Mouse (Mus musculus) stomach, embryonic 15.5 days (tissue): ENCODE results near the gene 1700013H16Rik. TPM values are rescaled to one million over a fixed set of nuclear protein-coding genes. Genes with fewer than 3 reads are reported as not detected.
"Not testable (repeated sequence)": the region's sequence is repeated elsewhere in the genome, so short reads cannot be mapped to it uniquely, and the experiment has no call there.

Experiments used
- ATAC-seq: fragments of 200-750 bp; cut with Nextera tagmentation; 2 replicates; pipeline ENCODE4 v1.8.0; 2017; ENCODE audit warnings: low read depth, moderate number of reproducible peaks, moderate TSS enrichment; ENCODE audit not compliant: insufficient read depth, low FRiP score
- H3K27ac ChIP-seq: fragments of 300-500 bp; sonication (generic); 2 replicates; pipeline ENCODE4 v1.5.1; 2015; ENCODE audit warnings: mild to moderate bottlenecking, inconsistent platforms
- H3K27me3 ChIP-seq: fragments of 300-500 bp; sonication (generic); replicated peaks from 2 replicates; pipeline ENCODE4 v1.6.1; 2015; ENCODE audit warnings: inconsistent platforms
- H3K36me3 ChIP-seq: fragments of 300-500 bp; sonication (generic); 2 replicates; pipeline ENCODE4 v1.6.1; 2015; ENCODE audit warnings: inconsistent platforms
- H3K4me1 ChIP-seq: fragments of 300-500 bp; sonication (generic); 2 replicates; pipeline ENCODE4 v1.6.1; 2015; ENCODE audit warnings: inconsistent platforms
- H3K4me2 ChIP-seq: fragments of 300-500 bp; sonication (generic); 2 replicates; pipeline ENCODE4 v1.6.1; 2015; ENCODE audit warnings: mild to moderate bottlenecking, inconsistent platforms
- H3K4me3 ChIP-seq: fragments of 300-500 bp; sonication (generic); replicated peaks from 2 replicates; pipeline ENCODE4 v1.5.1; 2015; ENCODE audit warnings: inconsistent platforms
- H3K9ac ChIP-seq: fragments of 300-500 bp; sonication (generic); 2 replicates; pipeline ENCODE4 v1.6.1; 2015; ENCODE audit warnings: inconsistent platforms
- H3K9me3 ChIP-seq: fragments of 300-500 bp; sonication (generic); 2 replicates; pipeline ENCODE4 v1.6.1; 2016; ENCODE audit warnings: inconsistent platforms
- WGBS: fragments of 180-500 bp; shearing (Covaris S2); methylation state at CpG from one replicate; pipeline ENCODE4 v1.1.7; 2015; 5-methylcytosine and 5-hydroxymethylcytosine counted together
- polyA plus RNA-seq: library from polyadenylated mRNA; unstranded; fragments of >200 nt; fragmentation: Nextera tagmentation; extraction: Ambion mirVana; gene quantifications from 2 replicates; pipeline ENCODE4 v1.2.1, GENCODE M21; 2015

1700013H16Rik gene
- not detected in 2 replicates for polyA plus RNA-seq

DNA sequence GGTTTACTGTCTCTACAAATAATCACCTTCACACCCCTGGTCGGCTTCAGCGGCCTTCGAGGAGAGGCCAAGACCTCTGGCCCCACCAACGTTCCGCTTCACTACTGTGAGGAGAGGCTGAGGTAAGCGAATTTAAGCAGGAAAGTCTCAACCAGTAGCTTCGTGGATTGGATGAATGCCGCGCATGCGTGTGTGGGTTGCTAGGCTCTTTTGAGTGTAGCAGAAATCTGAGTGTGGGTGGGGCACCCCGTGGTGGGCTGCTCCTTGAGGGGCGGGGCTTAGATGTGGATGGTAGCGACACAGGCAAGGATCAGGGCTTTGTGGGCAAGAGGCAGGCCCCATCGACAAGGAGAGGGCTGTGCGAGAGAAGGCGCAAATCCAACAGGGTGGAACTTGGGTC, at the start of gene 1700013H16Rik:
TSS of gene 1700013H16Rik (minus strand) at position 96 of the 400 bp plus-strand sequence.
- H3K27me3 ChIP-seq = no peaks in the 10 kb centered on the region
- no peaks in the 10 kb centered on the region for H3K4me1 ChIP-seq
- no peaks in the 10 kb centered on the region for H3K9me3 ChIP-seq
- no peak within 1 kb of the TSS for H3K4me2 ChIP-seq
- no peaks in the 10 kb centered on the region for H3K36me3 ChIP-seq
- no peak within 1 kb of the TSS for H3K4me3 ChIP-seq
- no peak within 1 kb of the TSS for H3K27ac ChIP-seq
- H3K9ac ChIP-seq = no peak within 1 kb of the TSS
- WGBS = 92% methylated on average over 16 of the region's 16 CpGs
- no peak for ATAC-seq

DNA sequence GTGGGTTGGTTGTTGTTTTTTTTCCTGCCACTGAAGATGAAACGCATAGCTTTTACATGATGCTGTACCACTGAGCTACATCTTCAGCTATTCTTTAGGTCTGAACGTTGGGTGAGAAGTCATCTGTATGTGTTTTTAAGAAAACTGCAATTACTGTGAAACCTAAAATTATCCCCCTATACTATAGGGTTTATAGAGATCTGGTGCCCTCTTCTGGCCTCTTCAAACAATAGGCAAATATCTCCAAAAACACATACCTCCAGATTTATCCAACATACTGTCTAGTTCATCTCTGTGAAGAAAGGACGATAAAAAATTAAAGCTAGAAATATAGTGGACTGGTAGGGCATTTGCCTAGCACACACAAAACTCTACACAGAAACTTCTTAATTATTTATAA, 41.4 kb upstream of the 1700013H16Rik start:
- Histone ChIP-seq H3K4me1 (no peaks in the 10 kb centered on the region), H3K36me3 (no peaks in the 10 kb centered on the region), H3K4me3 (no peak overlapping the region), H3K9ac (no peak overlapping the region), H3K9me3 (no peaks in the 10 kb centered on the region), H3K27ac (no peak overlapping the region), H3K4me2 (no peak overlapping the region), H3K27me3 (no peaks in the 10 kb centered on the region)
- 51% methylated on average over 3 of the region's 3 CpGs for WGBS
- ATAC-seq = no peak

DNA sequence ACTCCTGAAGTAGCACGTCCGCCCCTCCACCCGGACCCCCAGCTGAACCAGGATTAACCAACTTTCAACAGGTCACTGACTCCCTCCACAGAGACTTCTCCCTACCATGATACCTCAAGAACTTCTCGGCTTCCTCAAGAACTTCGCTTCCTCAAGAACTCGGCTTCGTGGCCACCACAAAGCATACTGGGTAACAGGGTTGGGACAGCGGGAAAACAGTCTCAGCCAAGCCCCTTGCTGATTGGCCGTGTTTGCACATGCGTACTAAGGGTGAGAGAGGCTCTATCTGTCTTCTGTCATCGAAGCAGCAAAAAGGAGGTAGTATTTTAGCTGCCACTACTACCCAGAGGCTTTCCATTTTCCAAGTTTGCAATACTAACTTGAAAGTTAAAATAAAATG, 39.9 kb upstream of the 1700013H16Rik start, which contains the start of gene Xlr:
TSS of gene Xlr (minus strand) at position 188 of the 400 bp plus-strand sequence.
- H3K9me3 ChIP-seq, H3K27ac ChIP-seq, H3K9ac ChIP-seq, H3K4me1 ChIP-seq, H3K4me3 ChIP-seq, ATAC-seq, H3K36me3 ChIP-seq, H3K27me3 ChIP-seq, H3K4me2 ChIP-seq: not testable (repeated sequence)
- WGBS = 78% methylated on average over 11 of the region's 11 CpGs

DNA sequence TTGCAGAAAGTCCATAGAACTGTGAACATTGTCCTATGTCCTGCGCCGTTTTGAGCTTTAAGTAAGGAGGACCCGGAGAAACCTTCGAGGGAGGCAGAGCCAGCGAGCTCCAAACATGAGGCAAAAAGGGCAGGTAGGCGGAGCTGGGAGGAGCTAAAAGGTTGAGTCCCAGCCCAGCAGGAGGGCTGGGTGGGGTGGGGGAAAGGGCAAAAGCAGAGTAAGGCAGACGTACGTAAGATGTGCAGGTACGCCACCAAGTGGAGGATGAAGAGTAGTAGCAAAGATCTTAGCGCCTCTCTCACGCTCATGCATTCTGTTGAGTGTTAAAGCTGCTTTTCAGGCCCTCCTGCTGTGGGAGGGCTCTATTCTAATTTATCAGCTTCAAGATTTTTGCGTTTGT, 18.6 kb upstream of the 1700013H16Rik start, which contains the start of gene Zfp36l3:
TSS of gene Zfp36l3 (minus strand) at position 119 of the 400 bp plus-strand sequence.
- H3K27me3 ChIP-seq = no peaks in the 10 kb centered on the region
- H3K4me2 ChIP-seq = no peak within 1 kb of the TSS
- 84% methylated on average over 12 of the region's 12 CpGs for WGBS
- no peak for ATAC-seq
- no peaks in the 10 kb centered on the region for H3K9me3 ChIP-seq
- H3K36me3 ChIP-seq = no peaks in the 10 kb centered on the region
- H3K4me1 ChIP-seq = no peaks in the 10 kb centered on the region
- H3K27ac ChIP-seq = no peak within 1 kb of the TSS
- no peak within 1 kb of the TSS for H3K4me3 ChIP-seq
- no peak within 1 kb of the TSS for H3K9ac ChIP-seq

DNA sequence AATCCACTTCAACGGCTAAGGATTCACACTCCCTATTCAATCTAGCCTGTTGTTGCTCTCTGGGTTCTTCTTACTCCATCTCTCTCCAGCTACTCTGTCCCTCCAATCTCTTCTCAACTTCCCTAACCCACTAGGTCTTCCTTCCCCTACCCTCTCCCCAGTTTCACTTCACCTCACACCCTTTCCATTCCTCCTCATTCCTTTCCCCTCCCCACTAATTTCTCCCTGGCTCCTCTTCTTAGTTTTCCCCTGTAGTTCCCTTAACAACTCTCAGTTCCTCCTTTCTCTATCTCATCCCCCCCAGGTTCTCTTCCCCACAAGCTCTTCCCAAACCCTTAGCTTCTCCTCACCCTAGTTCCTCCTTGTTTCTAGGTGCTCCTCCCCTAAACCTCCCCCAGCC, 4.8 kb downstream of the 1700013H16Rik start:
- H3K4me1 ChIP-seq = no peaks in the 10 kb centered on the region
- H3K9ac ChIP-seq = no peak overlapping the region
- H3K4me3 ChIP-seq = no peak overlapping the region
- WGBS = 90% methylated on average over 1 of the region's 1 CpGs
- no peaks in the 10 kb centered on the region for H3K27me3 ChIP-seq
- no peak overlapping the region for H3K27ac ChIP-seq
- no peak overlapping the region for H3K4me2 ChIP-seq
- no peaks in the 10 kb centered on the region for H3K36me3 ChIP-seq
- no peaks in the 10 kb centered on the region for H3K9me3 ChIP-seq
- ATAC-seq = no peak

DNA sequence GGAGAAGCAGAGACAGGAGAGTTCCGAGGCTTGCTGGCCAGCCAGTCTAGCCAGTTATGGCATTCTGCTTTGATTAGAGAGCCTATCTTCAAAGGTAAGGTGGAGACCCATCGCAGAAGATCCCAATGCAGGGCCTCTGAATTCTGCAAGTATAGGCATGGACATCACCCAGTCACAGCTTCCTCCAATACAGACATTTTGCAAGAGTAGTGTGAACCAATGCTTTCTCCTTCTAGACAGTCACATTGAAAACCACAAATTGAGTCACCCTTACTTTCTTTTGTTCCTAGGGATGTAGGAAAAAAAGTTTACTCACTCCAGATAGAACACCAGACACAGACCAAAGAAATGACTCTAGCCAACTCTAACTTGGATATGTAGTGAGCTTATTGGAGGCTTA, 28.7 kb downstream of the 1700013H16Rik start:
- Histone ChIP-seq H3K9ac (no peak overlapping the region), H3K36me3 (no peaks in the 10 kb centered on the region), H3K4me3 (no peak overlapping the region), H3K27me3 (no peaks in the 10 kb centered on the region), H3K4me2 (no peak overlapping the region), H3K4me1 (no peaks in the 10 kb centered on the region), H3K27ac (no peak overlapping the region), H3K9me3 (no peaks in the 10 kb centered on the region)
- ATAC-seq = no peak
- 70% methylated on average over 2 of the region's 2 CpGs for WGBS

DNA sequence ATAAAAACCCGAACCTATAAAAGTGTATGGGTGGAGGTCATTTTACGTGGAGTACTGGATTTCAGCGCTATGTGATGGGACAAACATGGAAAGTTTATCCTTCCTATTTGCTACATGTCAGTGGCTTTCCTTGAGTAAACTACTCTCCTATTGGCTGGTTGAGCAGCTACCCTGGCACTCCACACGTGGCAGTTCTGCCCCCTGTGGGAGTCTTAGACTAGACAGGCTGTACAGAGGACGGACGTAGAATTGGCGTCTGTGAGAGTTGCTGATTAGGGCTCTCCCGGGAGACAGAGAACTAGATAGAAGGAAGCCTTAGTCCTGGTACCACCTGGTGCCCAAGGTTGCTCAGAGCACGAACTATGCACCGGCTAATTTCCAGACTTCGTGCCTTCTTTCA, 33.0 kb downstream of the 1700013H16Rik start, which contains the start of gene 4930502E18Rik:
TSS of gene 4930502E18Rik (plus strand) at position 231 of the 400 bp plus-strand sequence.
- ATAC-seq = no peak
- Histone ChIP-seq H3K4me3 (no peak within 1 kb of the TSS), H3K27ac (no peak within 1 kb of the TSS), H3K9ac (no peak within 1 kb of the TSS), H3K27me3 (no peaks in the 10 kb centered on the region), H3K4me2 (no peak within 1 kb of the TSS), H3K9me3 (no peaks in the 10 kb centered on the region), H3K4me1 (no peaks in the 10 kb centered on the region), H3K36me3 (no peaks in the 10 kb centered on the region)
- 81% methylated on average over 11 of the region's 11 CpGs for WGBS

DNA sequence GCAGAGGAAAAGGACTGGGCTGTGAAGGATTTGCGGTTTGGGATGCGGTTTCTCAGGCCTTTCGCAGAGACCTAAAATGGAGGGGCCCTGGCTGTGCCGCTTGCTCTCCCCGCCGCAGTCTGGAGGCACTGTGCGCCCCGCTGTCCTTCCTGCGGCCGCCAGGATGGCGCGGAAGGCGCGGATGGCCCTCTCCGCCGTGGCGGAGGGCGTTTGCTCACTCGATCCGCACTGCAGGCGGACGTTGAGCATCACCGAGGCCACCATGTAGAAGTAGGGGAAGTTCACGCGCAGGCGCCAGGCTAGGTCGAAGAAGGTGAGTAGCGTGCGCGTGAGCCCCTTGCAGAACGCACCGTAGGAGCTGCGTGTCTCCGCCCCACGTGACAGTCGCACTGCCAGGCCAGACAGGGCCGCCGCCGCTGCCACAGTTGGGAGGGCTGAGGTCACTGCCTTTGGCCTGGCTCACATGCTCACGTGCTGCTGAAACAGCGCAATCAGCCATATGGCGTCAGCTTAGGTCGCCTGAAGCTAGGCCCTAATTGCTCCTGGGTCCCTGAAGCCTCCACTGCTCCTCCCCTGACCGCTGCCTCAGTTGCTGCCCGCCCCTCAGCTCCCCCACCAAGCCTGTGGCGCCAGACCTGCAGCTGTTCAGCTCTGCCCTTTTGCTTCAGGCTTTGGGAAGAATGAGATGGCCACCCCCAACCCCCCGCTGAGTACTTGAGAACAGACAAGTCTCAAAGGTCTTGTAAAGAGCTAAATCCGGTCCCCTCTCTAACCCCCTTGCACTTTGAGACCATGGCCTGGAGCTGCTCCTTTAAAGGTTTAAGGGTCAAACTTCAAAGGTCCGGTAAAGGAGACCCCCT, 41.1 kb downstream of the 1700013H16Rik start:
- ATAC-seq = peak; percentile 53
- Histone ChIP-seq H3K27me3 (no peaks in the 10 kb centered on the region), H3K27ac (no peak overlapping the region), H3K4me2 (peak overlapping the region; percentile 60), H3K9ac (no peak overlapping the region), H3K36me3 (no peaks in the 10 kb centered on the region), H3K4me3 (peak overlapping the region; percentile 26), H3K9me3 (no peaks in the 10 kb centered on the region), H3K4me1 (no peaks in the 10 kb centered on the region)
- 25% methylated on average over 49 of the region's 49 CpGs for WGBS

DNA sequence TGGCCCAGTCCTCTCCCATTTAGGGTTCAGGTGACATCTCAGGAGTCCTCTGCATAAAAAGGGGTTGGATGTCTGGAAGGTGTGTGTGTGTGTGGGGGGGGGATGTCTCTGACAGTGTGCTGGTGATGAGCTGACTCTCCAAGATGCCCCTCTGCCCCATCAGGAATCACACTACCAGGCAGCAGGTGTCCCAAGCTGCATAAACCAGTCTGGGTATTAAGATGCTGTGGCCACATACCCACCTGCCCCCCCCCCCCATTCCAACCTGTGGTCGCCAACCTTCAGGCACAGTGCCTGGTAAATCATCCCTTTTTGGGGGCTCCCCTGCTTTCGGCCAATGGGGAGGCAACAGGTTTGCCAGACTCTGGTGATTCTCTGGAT, 41.7 kb downstream of the 1700013H16Rik start:
- Histone ChIP-seq H3K36me3 (no peaks in the 10 kb centered on the region), H3K4me3 (peak overlapping the region; percentile 26; the same call in 1 of the 2 replicates), H3K9me3 (no peaks in the 10 kb centered on the region), H3K4me2 (peak overlapping the region; percentile 60), H3K9ac (no peak overlapping the region), H3K4me1 (no peaks in the 10 kb centered on the region), H3K27ac (no peak overlapping the region), H3K27me3 (no peaks in the 10 kb centered on the region)
- ATAC-seq = no peak
- WGBS = 56% methylated on average over 2 of the region's 2 CpGs

DNA sequence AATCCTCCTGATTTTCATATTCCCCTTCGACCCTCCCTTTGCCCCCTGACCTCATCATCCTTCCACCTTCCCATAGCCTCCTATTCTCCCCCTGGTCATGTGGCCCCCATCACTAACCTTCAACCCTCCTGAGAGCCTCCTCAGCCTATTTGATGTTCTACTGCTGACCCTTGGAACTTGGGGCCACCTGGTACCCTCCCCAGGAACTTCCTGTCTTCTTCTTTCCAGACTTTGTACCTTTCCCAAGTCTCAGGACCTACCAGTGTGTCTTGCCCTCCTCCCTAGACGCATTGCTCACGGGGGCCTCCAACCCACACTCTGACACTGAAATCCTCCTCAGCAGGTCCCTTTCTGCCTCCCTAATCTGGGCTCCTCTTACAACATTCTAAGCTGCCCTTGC, 55.0 kb downstream of the 1700013H16Rik start:
- Histone ChIP-seq H3K4me2 (no peak overlapping the region), H3K4me1 (no peaks in the 10 kb centered on the region), H3K9me3 (no peaks in the 10 kb centered on the region), H3K36me3 (no peaks in the 10 kb centered on the region), H3K27me3 (no peaks in the 10 kb centered on the region), H3K27ac (no peak overlapping the region), H3K4me3 (no peak overlapping the region), H3K9ac (no peak overlapping the region)
- no peak for ATAC-seq
- 68% methylated on average over 3 of the region's 3 CpGs for WGBS

DNA sequence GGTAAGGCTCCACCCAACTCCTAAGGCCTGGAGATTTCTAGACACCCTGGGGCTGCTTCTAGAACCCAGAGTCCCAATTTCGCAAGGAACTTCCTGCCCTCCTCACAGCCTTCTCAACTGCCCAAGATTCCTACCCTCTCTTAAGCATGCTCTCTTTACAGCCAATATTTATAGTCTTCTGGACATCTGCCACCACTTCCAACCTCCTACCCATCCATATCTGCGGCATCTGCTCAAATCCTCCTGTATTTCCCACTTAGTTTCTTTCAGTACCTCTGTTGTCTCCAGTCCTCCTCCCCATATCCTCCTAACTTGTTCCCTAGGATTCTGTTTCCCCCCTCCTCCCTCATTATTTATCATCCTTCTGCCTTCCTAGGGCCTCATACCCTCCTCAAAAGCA, 58.4 kb downstream of the 1700013H16Rik start:
- Histone ChIP-seq H3K9me3 (no peaks in the 10 kb centered on the region), H3K9ac (no peak overlapping the region), H3K36me3 (no peaks in the 10 kb centered on the region), H3K4me2 (no peak overlapping the region), H3K4me3 (no peak overlapping the region), H3K4me1 (no peaks in the 10 kb centered on the region), H3K27me3 (no peaks in the 10 kb centered on the region), H3K27ac (no peak overlapping the region)
- ATAC-seq = no peak
- 83% methylated on average over 2 of the region's 2 CpGs for WGBS

DNA sequence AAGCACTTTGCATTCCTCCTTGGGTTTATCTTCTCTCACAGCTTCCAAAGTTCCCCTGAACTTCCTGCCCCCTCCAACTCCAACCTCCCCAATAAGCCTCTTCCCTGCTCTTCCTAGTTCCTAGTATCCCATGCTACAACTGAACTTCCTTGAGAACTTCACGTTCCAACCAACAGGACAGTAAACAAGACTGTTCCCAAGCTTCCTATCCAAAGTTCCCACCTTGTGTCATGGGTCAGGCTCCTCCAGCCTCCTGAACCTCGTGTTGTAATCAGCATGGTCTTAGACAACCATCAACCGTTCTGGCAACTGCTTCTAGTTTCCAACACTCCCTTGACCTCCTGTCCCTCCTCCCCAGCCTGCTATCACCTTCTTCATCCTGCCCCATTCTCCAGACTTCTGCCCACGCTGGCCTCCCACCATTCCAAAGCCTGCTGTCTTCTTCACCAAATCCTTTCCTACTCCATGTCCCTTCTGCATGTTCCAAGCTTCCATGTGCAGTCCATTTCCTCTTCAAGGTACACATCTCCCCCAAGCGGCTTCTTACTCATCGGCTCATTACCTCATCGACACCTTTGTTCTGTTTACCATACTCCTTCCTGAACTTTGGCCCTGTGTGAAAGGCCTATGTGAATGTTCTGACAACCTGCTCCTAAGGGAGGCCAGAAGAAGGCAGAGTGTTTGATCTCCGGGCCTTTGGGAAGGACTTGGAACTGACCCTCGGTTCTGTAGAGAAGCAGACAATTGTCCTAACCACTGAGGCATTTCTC, 63.4 kb downstream of the 1700013H16Rik start:
- Histone ChIP-seq H3K27me3 (no peaks in the 10 kb centered on the region), H3K9me3 (no peaks in the 10 kb centered on the region), H3K4me3 (no peak overlapping the region), H3K9ac (no peak overlapping the region), H3K4me2 (no peak overlapping the region), H3K4me1 (no peaks in the 10 kb centered on the region), H3K36me3 (no peaks in the 10 kb centered on the region), H3K27ac (no peak overlapping the region)
- WGBS = 78% methylated on average over 9 of the region's 9 CpGs
- no peak for ATAC-seq
